Mouse (Mus musculus) ES-E14 (cell line): ENCODE measurements at regions not wholly inside any gene's neighbourhood (a gene's known extent, or its start where the extent isn't known, plus 50 kb on each side); places are given as distances from the start of the nearest gene placed in this dataset.

ENCODE experiments used
- CHD2 ChIP-seq: IDR thresholded peaks from 2 replicates; pipeline ENCODE4 v1.6.1; 2014; ENCODE audit warnings: mild to moderate bottlenecking, low read depth, low read length, inconsistent platforms
- ZC3H11A ChIP-seq: IDR thresholded peaks from 2 replicates; pipeline ENCODE4 v1.6.1; 2012; ENCODE audit warnings: low read depth, mild to moderate bottlenecking, inconsistent platforms, low read length, borderline replicate concordance
- ZNF384 ChIP-seq: IDR thresholded peaks from 2 replicates; pipeline ENCODE4 v1.6.1; 2012; ENCODE audit warnings: low read depth, low read length, inconsistent platforms

DNA sequence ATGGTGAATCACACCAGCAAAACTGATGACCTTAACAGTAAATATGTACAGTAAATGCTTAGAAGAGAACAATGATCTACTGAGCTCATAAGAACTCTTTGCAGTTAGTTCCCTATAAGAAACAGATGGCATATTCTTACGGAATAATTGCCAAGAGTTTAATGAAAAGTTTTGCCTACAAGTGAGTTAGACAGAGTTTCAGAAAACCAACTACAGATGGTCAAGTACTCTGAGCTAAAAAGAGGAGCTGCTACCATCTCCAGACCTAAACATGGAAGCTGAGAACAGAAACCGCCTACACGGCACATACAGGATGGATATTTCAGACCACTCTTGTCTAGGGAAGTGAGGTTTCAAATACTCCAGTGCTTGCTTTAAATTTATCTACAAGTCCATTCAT lies 293.1 kb downstream of the Gm7489 start:
- no peak for TF ChIP-seq ZNF384
- TF ChIP-seq ZC3H11A = no peak
- TF ChIP-seq CHD2 = no peak
